Mouse (Mus musculus): ENCODE data around the gene Olfr763.
"Not testable (repeated sequence)": the region's sequence is repeated elsewhere in the genome, so short reads cannot be mapped to it uniquely, and the experiment has no call there.

The Olfr763 gene

DNA sequence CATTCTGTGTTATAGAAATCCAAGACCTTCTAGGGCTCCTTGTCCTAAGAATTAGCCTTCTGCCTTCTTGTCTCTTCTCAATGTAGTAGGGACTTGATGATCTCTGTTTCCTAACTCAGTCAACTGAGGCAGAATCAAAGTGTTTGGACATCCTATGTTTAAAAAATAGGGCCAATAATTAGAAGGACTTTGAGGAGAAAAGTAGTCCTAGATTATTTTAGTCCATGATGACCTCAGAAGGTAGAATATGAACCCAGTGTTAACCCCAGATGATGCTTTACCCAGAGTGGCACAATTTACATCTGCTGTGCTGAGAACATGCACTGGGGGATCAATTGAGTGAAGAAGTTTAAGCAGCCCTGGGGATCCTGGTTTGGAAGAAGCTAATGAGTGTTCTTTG lies 39.3 kb downstream of the Olfr763 start, which contains the start of gene Olfr765:
Olfr765 (minus strand) TSS at position 101 of the 400 bp plus-strand sequence.
- in situ Hi-C loops (cut with MboI) = not testable (repeated sequence)
